Mouse (Mus musculus): ENCODE results near the gene Tppp3.

DNA sequence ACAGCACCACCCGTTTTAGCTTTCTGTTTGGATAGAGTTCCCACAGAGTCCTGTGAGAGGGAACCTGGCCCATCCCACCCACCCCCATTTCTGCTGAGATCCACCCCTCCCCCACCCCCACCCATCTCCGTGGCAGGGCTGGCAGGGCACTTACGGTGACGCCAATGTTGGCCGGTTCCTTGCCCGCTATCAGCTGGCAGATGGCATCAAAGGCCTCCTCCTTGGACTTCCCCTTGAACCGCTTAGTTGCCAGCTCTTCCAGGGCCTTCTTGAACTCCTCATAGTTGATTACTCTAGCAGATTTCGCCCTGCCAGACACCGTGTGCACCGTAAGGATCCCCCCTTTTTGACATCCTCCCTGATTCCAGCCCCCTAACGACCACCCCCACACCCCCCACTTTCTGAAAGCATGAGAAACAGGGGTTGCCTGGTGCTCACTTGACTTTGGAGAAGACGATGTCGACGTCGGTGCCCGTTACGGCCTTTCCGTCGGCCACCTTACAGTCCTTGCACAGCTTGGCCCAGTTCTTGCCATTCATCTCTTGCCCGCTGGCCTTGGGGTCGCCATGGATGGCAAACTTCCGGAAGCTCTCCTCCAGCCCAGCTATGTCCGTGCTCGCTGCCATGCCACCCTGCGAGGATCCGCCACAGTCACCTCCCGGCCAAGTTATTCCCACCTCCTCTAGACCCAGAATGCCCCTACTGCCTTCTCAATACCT, 3.2 kb downstream of the Tppp3 start:
- TF ChIP-seq ZC3H11A (IDR thresholded peaks at IDR 0.05; ENCODE audit: borderline replicate concordance, low read depth, low read length) (no peak), HCFC1 (IDR thresholded peaks at IDR 0.05; ENCODE audit: borderline replicate concordance, insufficient read depth, low read length) (no peak)

All from ES-E14 (cell line).